Mouse (Mus musculus) midbrain, embryonic 11.5 days (tissue): ENCODE measurements around the gene Tsga10ip. TPM values are rescaled to one million over a fixed set of nuclear protein-coding genes. Genes with fewer than 3 reads are reported as not detected.

Source experiments
- ATAC-seq: fragments of 200-750 bp; cut with Nextera tagmentation; 2 replicates; pipeline ENCODE4 v1.8.0; 2017; ENCODE audit warnings: moderate TSS enrichment, moderate library complexity; ENCODE audit not compliant: low FRiP score
- DNase-seq: peaks from one replicate; pipeline ENCODE4 v3.0.0; 2015; ENCODE audit warnings: low spot score; ENCODE audit errors: missing footprints
- H3K27ac ChIP-seq: fragments of 300-500 bp; sonication (generic); 2 replicates; pipeline ENCODE4 v1.5.1; 2014; ENCODE audit warnings: low read depth, low read length
- H3K27me3 ChIP-seq: fragments of 300-500 bp; sonication (generic); 2 replicates; pipeline ENCODE4 v1.6.1; 2014; ENCODE audit warnings: mild to moderate bottlenecking, low read length, moderate library complexity, mixed read lengths; ENCODE audit not compliant: control insufficient read depth, insufficient read depth
- H3K36me3 ChIP-seq: fragments of 300-500 bp; sonication (generic); 2 replicates; pipeline ENCODE4 v1.6.1; 2014; ENCODE audit warnings: mild to moderate bottlenecking, low read length, moderate library complexity, mixed read lengths; ENCODE audit not compliant: control insufficient read depth, insufficient read depth
- H3K4me1 ChIP-seq: fragments of 300-500 bp; sonication (generic); 2 replicates; pipeline ENCODE4 v1.6.1; 2014; ENCODE audit warnings: low read length; ENCODE audit not compliant: control insufficient read depth, insufficient read depth
- H3K4me2 ChIP-seq: fragments of 300-500 bp; sonication (generic); 2 replicates; pipeline ENCODE4 v1.6.1; 2014; ENCODE audit warnings: mild to moderate bottlenecking, moderate library complexity
- H3K4me3 ChIP-seq: fragments of 300-500 bp; sonication (generic); 2 replicates; pipeline ENCODE4 v1.5.1; 2014; ENCODE audit warnings: low read depth, low read length
- H3K9ac ChIP-seq: fragments of 300-500 bp; sonication (generic); 2 replicates; pipeline ENCODE4 v1.6.1; 2014; ENCODE audit warnings: low read length
- H3K9me3 ChIP-seq: fragments of 300-500 bp; sonication (generic); 2 replicates; pipeline ENCODE4 v1.6.1; 2016; ENCODE audit warnings: low read length; ENCODE audit not compliant: control insufficient read depth
- WGBS: fragments of 180-500 bp; shearing (Covaris S2); extraction: QIAGEN DNeasy Blood & Tissue Kit; methylation state at CpG from one replicate; pipeline ENCODE4 v1.1.7; 2014; 5-methylcytosine and 5-hydroxymethylcytosine counted together
- polyA plus RNA-seq: library from polyadenylated mRNA; unstranded; fragments of >200 nt; fragmentation: Nextera tagmentation; extraction: Ambion mirVana; gene quantifications from 2 replicates; pipeline ENCODE4 v1.2.1, GENCODE M21; 2014

Gene Tsga10ip
- polyA plus RNA-seq = not detected in 2 replicates

DNA sequence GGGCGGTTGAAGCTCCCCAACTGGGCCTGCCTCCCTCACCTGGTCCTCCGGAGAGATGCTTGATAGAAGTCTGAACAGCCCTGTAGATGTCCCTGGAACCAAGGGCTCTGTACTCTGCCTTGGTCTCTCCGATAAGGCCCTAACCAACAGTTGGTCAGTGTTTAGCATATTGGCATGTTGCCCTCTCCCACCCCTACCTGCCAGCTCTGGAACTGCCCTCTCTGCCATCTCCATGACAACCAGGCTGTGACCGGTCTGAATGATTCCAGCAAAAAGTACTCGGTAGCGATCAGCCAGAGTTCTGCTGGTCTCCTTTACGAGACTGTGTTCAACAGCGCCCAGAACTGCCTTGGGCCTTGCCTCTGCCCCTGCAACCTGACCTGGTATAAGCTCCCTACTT is at the start of gene Tsga10ip:
Tsga10ip (minus strand) TSS at position 234 of the 400 bp plus-strand sequence.
- Histone ChIP-seq H3K36me3 (no peaks in the 10 kb centered on the region), H3K9ac (no peak within 1 kb of the TSS), H3K27ac (no peak within 1 kb of the TSS), H3K4me2 (no peak within 1 kb of the TSS), H3K27me3 (no peaks in the 10 kb centered on the region), H3K9me3 (no peaks in the 10 kb centered on the region), H3K4me1 (peaks cover 8% of the 10 kb centered on the region; the same call in 1 of the 2 replicates), H3K4me3 (no peak within 1 kb of the TSS)
- DNase-seq (peak; percentile 31), ATAC-seq (no peak)
- WGBS = 77% methylated on average over 8 of the region's 8 CpGs

- H3K27me3 ChIP-seq = peaks cover 35% of the 10 kb centered on the region
- H3K4me1 ChIP-seq = peaks cover 29% of the 10 kb centered on the region
- no peaks in the 10 kb centered on the region for H3K9me3 ChIP-seq
- 80% methylated on average over 6 of the region's 6 CpGs for WGBS
- H3K4me3 ChIP-seq = no peak overlapping the region
- H3K27ac ChIP-seq = no peak overlapping the region
- H3K36me3 ChIP-seq = no peaks in the 10 kb centered on the region
- ATAC-seq (no peak), DNase-seq (no peak)
- no peak overlapping the region for H3K4me2 ChIP-seq
- no peak overlapping the region for H3K9ac ChIP-seq
Observed at GRCm38 (mm10) chr19:5451766-5452165, 49.4 kb upstream of the Tsga10ip start.

DNA sequence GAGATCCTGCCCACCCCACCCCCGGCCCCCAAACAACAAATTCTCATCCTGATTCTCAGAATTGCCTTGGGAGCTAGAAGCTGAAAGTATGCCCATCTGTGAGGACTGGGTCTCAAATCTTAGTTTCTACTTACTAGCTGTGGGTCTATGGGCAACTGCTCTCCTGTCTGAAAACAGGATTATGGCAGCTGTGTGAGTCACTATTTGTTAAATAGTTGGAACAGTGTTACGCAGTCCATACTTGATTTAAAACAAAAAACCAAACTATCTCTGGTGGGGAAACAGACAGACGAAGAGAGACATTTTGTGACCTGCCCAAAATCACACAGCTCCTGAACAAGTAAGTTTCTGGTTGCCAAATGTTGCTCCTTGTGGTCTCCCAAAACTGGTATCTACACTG is 47.3 kb upstream of the Tsga10ip start:
- H3K4me3 ChIP-seq = no peak overlapping the region
- no peak for ATAC-seq
- H3K27ac ChIP-seq = no peak overlapping the region
- H3K36me3 ChIP-seq = no peaks in the 10 kb centered on the region
- H3K9me3 ChIP-seq = no peaks in the 10 kb centered on the region
- peaks cover 12% of the 10 kb centered on the region for H3K4me1 ChIP-seq
- H3K27me3 ChIP-seq = peaks cover 44% of the 10 kb centered on the region
- DNase-seq = no peak
- H3K4me2 ChIP-seq = no peak overlapping the region
- H3K9ac ChIP-seq = no peak overlapping the region
- 84% methylated on average over 3 of the region's 3 CpGs for WGBS

DNA sequence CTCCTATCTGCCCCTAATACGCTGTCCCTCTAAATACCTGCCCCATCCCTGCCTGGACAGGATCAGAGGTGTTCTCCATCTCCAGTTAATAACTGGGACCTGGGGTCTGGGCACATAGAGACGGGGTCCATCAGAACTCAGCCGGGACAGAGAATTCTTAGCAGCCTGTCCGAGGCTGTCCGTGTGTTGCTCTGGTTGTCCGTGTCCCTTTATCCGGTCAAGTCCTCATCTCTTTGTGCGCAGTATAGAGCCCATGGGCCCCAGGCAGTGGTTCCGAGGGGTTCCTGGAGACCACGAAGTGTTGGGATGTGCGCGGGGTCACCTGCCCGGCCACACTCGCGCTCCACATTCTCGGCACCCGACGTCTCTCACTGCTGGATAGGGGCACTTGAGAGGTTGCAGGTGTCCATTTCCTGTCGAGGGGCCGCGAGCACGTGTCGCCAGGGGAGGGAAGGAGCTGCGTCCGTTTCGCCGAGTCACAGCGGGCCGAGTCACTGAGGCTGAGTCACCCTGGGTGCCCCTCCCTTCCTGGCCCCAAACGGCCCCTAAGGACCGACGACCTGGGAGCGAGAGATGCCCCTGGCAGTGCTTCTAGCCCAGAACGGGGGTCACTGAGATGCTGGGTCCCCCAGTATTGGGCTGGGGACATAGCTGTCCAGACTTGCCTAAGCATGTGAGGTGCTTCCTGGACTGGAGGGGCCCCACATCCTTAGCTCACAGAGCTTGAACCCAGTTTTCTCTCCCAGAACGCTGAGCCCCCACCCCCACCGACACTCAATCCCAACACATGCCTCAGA is 46.2 kb upstream of the Tsga10ip start:
- no peaks in the 10 kb centered on the region for H3K36me3 ChIP-seq
- WGBS = 9% methylated on average over 36 of the region's 36 CpGs
- H3K27me3 ChIP-seq = peaks cover 44% of the 10 kb centered on the region
- peaks cover 12% of the 10 kb centered on the region for H3K4me1 ChIP-seq
- ATAC-seq (no peak), DNase-seq (peak; percentile 93)
- H3K4me3 ChIP-seq = peak overlapping the region; percentile 50
- H3K9ac ChIP-seq = no peak overlapping the region
- no peaks in the 10 kb centered on the region for H3K9me3 ChIP-seq
- peak overlapping the region; percentile 91; the same call in 1 of the 2 replicates for H3K4me2 ChIP-seq
- no peak overlapping the region for H3K27ac ChIP-seq

DNA sequence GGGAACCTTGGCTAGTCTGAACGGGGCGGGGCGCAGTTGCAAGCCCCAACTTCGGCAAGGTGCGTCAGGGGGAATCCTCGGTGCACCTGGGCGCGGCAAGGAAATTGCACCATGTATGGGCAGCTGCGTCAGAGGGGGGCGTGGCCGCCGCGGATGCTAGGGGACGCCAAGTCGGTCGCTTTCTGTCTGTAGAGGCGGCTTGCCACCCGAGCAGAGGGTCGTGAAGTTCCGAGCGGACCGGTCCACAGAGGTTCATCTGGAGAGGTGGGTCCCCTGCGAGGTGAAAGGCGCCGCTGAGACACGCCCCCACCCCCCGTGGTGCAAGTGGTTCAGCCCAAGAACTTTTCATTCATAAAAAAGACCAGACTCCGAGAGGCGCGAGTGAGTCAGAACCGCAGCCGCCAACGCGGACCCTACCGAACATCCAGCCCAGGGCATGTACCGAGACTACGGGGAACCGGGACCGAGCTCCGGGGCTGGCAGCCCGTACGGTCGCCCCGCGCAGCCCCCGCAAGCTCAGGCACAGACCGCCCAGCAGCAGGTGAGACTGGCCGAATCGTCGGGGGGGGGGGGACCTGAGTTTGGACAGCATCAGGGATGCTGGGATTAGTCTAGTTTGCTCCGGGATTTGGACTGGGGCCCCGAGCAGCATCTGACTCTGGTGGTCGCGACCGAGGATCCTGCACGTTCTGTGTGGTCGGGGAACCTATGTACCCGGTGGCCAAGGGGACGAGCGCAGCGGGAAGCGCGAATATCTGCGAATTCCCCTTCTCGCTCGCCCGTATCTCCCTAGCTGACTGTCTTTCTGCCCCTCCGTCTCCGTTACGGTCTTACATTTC is 45.4 kb upstream of the Tsga10ip start, which contains the start of gene Fosl1:
Fosl1 (plus strand) TSS at position 33 of the 839 bp plus-strand sequence.
- H3K9ac ChIP-seq = peak within 1 kb of the TSS; percentile 48
- peaks cover 44% of the 10 kb centered on the region for H3K27me3 ChIP-seq
- H3K4me2 ChIP-seq = peak within 1 kb of the TSS; percentile 91
- H3K4me3 ChIP-seq = peak within 1 kb of the TSS; percentile 50
- no peaks in the 10 kb centered on the region for H3K36me3 ChIP-seq
- DNase-seq = peak; percentile 94
- peak; percentile 58 for ATAC-seq
- no peak within 1 kb of the TSS for H3K27ac ChIP-seq
- under 1% methylated on average over 67 of the region's 70 CpGs for WGBS
- H3K9me3 ChIP-seq = no peaks in the 10 kb centered on the region
- H3K4me1 ChIP-seq = peaks cover 12% of the 10 kb centered on the region

DNA sequence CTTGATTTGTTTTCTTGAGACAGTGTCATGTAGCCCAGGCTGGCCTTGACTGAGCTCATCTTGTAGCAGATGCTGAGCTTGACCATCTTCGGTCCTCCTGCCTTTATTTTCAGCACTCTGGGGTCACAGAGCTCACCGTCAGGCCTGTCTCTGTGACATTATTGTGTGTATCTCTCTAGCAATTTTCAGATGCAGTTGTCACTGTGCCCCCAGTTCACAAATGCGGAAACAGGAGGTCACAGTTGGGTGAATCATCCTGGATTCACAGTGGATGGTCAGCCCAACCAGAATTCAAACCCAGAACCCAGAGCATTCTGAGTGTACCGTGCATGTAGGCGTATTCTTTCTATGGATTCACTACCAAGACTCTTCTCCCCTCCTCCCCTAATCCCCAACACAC is 43.4 kb upstream of the Tsga10ip start:
- H3K9ac ChIP-seq = no peak overlapping the region
- ATAC-seq (no peak), DNase-seq (no peak)
- 87% methylated on average over 5 of the region's 5 CpGs for WGBS
- H3K27me3 ChIP-seq = peaks cover 44% of the 10 kb centered on the region
- no peaks in the 10 kb centered on the region for H3K9me3 ChIP-seq
- no peaks in the 10 kb centered on the region for H3K36me3 ChIP-seq
- no peak overlapping the region for H3K27ac ChIP-seq
- H3K4me2 ChIP-seq = no peak overlapping the region
- peaks cover 12% of the 10 kb centered on the region for H3K4me1 ChIP-seq
- H3K4me3 ChIP-seq = no peak overlapping the region

- H3K4me1 ChIP-seq = peaks cover 12% of the 10 kb centered on the region
- 50% methylated on average over 7 of the region's 7 CpGs for WGBS
- H3K27me3 ChIP-seq = peaks cover 41% of the 10 kb centered on the region
- no peak overlapping the region for H3K4me2 ChIP-seq
- no peak overlapping the region for H3K27ac ChIP-seq
- H3K36me3 ChIP-seq = no peaks in the 10 kb centered on the region
- no peak for DNase-seq
- peaks cover 4% of the 10 kb centered on the region; the same call in 1 of the 2 replicates for H3K9me3 ChIP-seq
- H3K9ac ChIP-seq = no peak overlapping the region
- no peak for ATAC-seq
- H3K4me3 ChIP-seq = no peak overlapping the region
Observed at GRCm38 (mm10) chr19:5444954-5445353, 42.6 kb upstream of the Tsga10ip start.

- no peak for ATAC-seq
- H3K9me3 ChIP-seq = peaks cover 4% of the 10 kb centered on the region; the same call in 1 of the 2 replicates
- WGBS = 69% methylated on average over 9 of the region's 9 CpGs
- no peak overlapping the region for H3K27ac ChIP-seq
- no peak overlapping the region for H3K4me3 ChIP-seq
- H3K4me1 ChIP-seq = peaks cover 12% of the 10 kb centered on the region
- H3K9ac ChIP-seq = no peak overlapping the region
- H3K4me2 ChIP-seq = no peak overlapping the region
- peaks cover 36% of the 10 kb centered on the region for H3K27me3 ChIP-seq
- H3K36me3 ChIP-seq = no peaks in the 10 kb centered on the region
- DNase-seq = no peak
Observed at GRCm38 (mm10) chr19:5444371-5444908, 42.1 kb upstream of the Tsga10ip start.
